Comparison of ENCODE assay signal across 10 mouse cellular contexts in the genomic region with DNA sequence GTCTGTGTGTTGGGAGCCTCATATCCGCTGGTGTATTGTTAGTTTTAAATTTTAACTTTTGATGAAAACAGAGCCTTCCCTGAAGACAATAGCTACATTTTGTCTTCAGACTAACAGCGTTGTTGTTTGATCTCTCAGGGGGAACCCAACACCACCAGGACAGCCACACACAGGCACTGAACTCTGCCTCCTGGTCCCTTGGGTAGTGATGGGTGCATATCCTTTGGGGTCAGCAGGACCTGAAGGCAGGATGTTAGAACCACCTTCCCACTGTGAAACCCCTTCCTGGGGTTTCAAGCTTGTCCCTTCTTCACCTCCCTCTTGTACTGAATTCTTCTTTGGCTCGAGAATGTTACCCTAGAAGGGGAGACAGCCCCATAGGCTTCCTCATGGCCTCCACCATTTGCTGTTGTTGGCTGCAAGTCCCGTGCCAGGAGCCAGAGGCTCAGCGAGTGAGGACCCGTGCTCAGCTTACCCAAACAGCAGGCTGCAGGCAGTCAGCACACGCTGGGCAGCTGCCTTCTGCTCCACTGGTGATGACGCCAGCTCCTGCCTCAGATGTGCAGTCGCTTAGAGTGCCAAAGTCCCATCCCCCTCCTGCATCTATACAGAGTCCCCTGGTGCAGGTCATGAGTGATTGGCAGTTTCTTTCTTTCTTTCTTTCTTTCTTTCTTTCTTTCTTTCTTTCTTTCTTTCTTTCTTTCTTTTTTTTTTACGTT.
A peak's percentile ranks its signal among the peaks of the same experiment; 100 is the strongest.
DNase-seq lines count a peak whose midpoint lies in the region; ATAC-seq lines count a peak whose summit lies in the region.
"Had no signal": no experiment of that assay in that cellular context is flagged by ENCODE, and none has a peak within 500 bp of the region (broad histone marks: within the 10 kb centered on the region; RNA-seq: fewer than 3 reads in every experiment).

No protein-coding gene starts in this region.

- H3K4me1 ChIP-seq in forebrain, embryonic 12.5 days = peaks cover 11% of the 10 kb centered on the region
- H3K4me1 ChIP-seq in limb, embryonic 11.5 days (ENCODE audit: control insufficient read depth, insufficient read depth, low read length) = no peaks in the 10 kb centered on the region
- H3K4me1 ChIP-seq: stomach, embryonic 15.5 days had no signal

- 33% methylated on average over 10 of the region's 10 CpGs for WGBS in forebrain, embryonic 12.5 days
- WGBS in limb, embryonic 11.5 days = 60% methylated on average over 10 of the region's 10 CpGs

- no peak overlapping the region for H3K4me3 ChIP-seq in forebrain, embryonic 12.5 days (replicated peaks)
- no peak overlapping the region for H3K4me3 ChIP-seq in limb, embryonic 11.5 days (ENCODE audit: low read depth, low read length)
- H3K4me3 ChIP-seq: heart, embryonic 12.5 days; stomach, embryonic 15.5 days had no signal

- DNase-seq in lung, postnatal 10 days = peak; percentile 2
- DNase-seq in lung, postnatal 14 days = no peak
- DNase-seq in limb, embryonic 11.5 days (ENCODE audit: low spot score) = peak; percentile 25
- peak; percentile 57 for DNase-seq in retina, embryonic 14.5 days (ENCODE audit: low spot score)
- no peak for DNase-seq in spleen, postnatal 14 days (ENCODE audit: low spot score in 2 of 2)
- DNase-seq in left cerebral cortex, adult 8-10 months (ENCODE audit: low spot score in 2 of 2) = no peak

- H3K27ac ChIP-seq in forebrain, embryonic 12.5 days = 0 out of 2 replicates have a peak overlapping the region, but pooled peaks have one; percentile 16
- H3K27ac ChIP-seq in limb, embryonic 11.5 days (replicated peaks; ENCODE audit: low read depth, low read length) = no peak overlapping the region
- H3K27ac ChIP-seq: stomach, embryonic 15.5 days had no signal

- H3K9ac ChIP-seq in forebrain, embryonic 12.5 days = no peak overlapping the region
- no peak overlapping the region for H3K9ac ChIP-seq in limb, embryonic 11.5 days (ENCODE audit: low read length)
- H3K9ac ChIP-seq: heart, embryonic 12.5 days; stomach, embryonic 15.5 days had no signal

- peak; percentile 94 for ATAC-seq in forebrain, embryonic 12.5 days (ENCODE audit: low FRiP score)
- no peak for ATAC-seq in limb, embryonic 11.5 days (ENCODE audit: insufficient number of reproducible peaks, low FRiP score, low TSS enrichment, low read depth)
- ATAC-seq: Patski had no signal

- H3K4me2 ChIP-seq in forebrain, embryonic 12.5 days = no peak overlapping the region
- H3K4me2 ChIP-seq in limb, embryonic 11.5 days (ENCODE audit: low read depth, severe bottlenecking) = no peak overlapping the region
- H3K4me2 ChIP-seq: heart, embryonic 12.5 days; stomach, embryonic 15.5 days had no signal

- no peaks in the 10 kb centered on the region for H3K27me3 ChIP-seq in forebrain, embryonic 12.5 days
- H3K27me3 ChIP-seq in limb, embryonic 11.5 days (ENCODE audit: control insufficient read depth, insufficient read depth, low read length) = no peaks in the 10 kb centered on the region
- H3K27me3 ChIP-seq: heart, embryonic 12.5 days; stomach, embryonic 15.5 days had no signal

- no peaks in the 10 kb centered on the region for H3K36me3 ChIP-seq in forebrain, embryonic 12.5 days (replicated peaks)
- no peaks in the 10 kb centered on the region for H3K36me3 ChIP-seq in limb, embryonic 11.5 days (ENCODE audit: control insufficient read depth, insufficient read depth, low read length)
- H3K36me3 ChIP-seq: heart, embryonic 12.5 days; stomach, embryonic 15.5 days had no signal

- no peaks in the 10 kb centered on the region for H3K9me3 ChIP-seq in forebrain, embryonic 12.5 days
- H3K9me3 ChIP-seq in limb, embryonic 11.5 days (ENCODE audit: control insufficient read depth, low read length) = no peaks in the 10 kb centered on the region
- H3K9me3 ChIP-seq: heart, embryonic 12.5 days; stomach, embryonic 15.5 days had no signal

Comparison
In these comparisons a context has a peak if more than half of its experiments do, and no peak if none do; other contexts are left out.
1. DNase-seq: peak in lung, postnatal 10 days (single experiment), limb, embryonic 11.5 days (single experiment) and retina, embryonic 14.5 days (single experiment); none in lung, postnatal 14 days (single experiment), spleen, postnatal 14 days (0 of 2) and left cerebral cortex, adult 8-10 months (0 of 2).